Mouse (Mus musculus): ENCODE results near the gene Vmn1r25. TPM values are rescaled to one million over a fixed set of nuclear protein-coding genes. Genes with fewer than 3 reads are reported as not detected.
"Not testable (repeated sequence)": the region's sequence is repeated elsewhere in the genome, so short reads cannot be mapped to it uniquely, and the experiment has no call there.

Gene Vmn1r25
- not detected for total RNA-seq (2021)
- polyA plus RNA-seq (2012; rRNA removed) = not detected in 2 replicates
- long read RNA-seq = 0 reads

GRCm38 (mm10) chr6:57980710-57981109 lies at the start of gene Vmn1r25:
Vmn1r25 (minus strand) TSS chr6:57980810.
- no peak for DNase-seq

- DNase-seq = not testable (repeated sequence)
Observed at GRCm38 (mm10) chr6:58017478-58017877, 36.9 kb upstream of the Vmn1r25 start.

- DNase-seq = no peak
Observed at GRCm38 (mm10) chr6:58015059-58015458, 34.4 kb upstream of the Vmn1r25 start, which contains the start of gene Vmn1r26. Vmn1r26 (minus strand) TSS chr6:58015159.

GRCm38 (mm10) chr6:57961403-57961802 lies 19.2 kb downstream of the Vmn1r25 start, which contains the start of gene Vmn1r24:
Vmn1r24 (minus strand) TSS chr6:57961503.
- DNase-seq = not testable (repeated sequence)

Other genes with a start within 250 kb of the Vmn1r25 start
- gene Vopp1, start 155.7 kb downstream of the Vmn1r25 start, total RNA-seq (2021) = 10 to 100 TPM; 12.7 to 17.3 TPM
- gene Vopp1, start 155.7 kb downstream of the Vmn1r25 start, polyA plus RNA-seq (2012; rRNA removed) = 8.5 and 10.6 TPM in 2 replicates
- gene Vmn1r21, start 130.5 kb downstream of the Vmn1r25 start, total RNA-seq (2021) = not detected
- gene Vmn1r21, start 130.5 kb downstream of the Vmn1r25 start, polyA plus RNA-seq (2012; rRNA removed) = not detected in 2 replicates
- not detected for gene Vmn1r22, start 72.8 kb downstream of the Vmn1r25 start, total RNA-seq (2021)
- gene Vmn1r22, start 72.8 kb downstream of the Vmn1r25 start, polyA plus RNA-seq (2012; rRNA removed) = not detected in 2 replicates
- gene Vmn1r23, start 54.0 kb downstream of the Vmn1r25 start, total RNA-seq (2021) = not detected
- not detected in 2 replicates for gene Vmn1r23, start 54.0 kb downstream of the Vmn1r25 start, polyA plus RNA-seq (2012; rRNA removed)
- gene Vmn1r24, start 19.3 kb downstream of the Vmn1r25 start, total RNA-seq (2021) = not detected
- gene Vmn1r24, start 19.3 kb downstream of the Vmn1r25 start, polyA plus RNA-seq (2012; rRNA removed) = not detected in 2 replicates
- gene Vmn1r26, start 34.3 kb upstream of the Vmn1r25 start, total RNA-seq (2021) = not detected
- not detected in 2 replicates for gene Vmn1r26, start 34.3 kb upstream of the Vmn1r25 start, polyA plus RNA-seq (2012; rRNA removed)
- not detected for gene Vmn1r27, start 238.0 kb upstream of the Vmn1r25 start, total RNA-seq (2021)
- not detected in 2 replicates for gene Vmn1r27, start 238.0 kb upstream of the Vmn1r25 start, polyA plus RNA-seq (2012; rRNA removed)